Mouse (Mus musculus) c-Kit-negative CD71-positive TER-119-positive erythroid progenitor cells, embryonic 14.5 days (primary cell): ENCODE data around the gene Rnh1.

Source experiments
- DNase-seq: peaks from one replicate; pipeline ENCODE4 v3.0.0-alpha.2; 2013; ENCODE audit warnings: low read depth, low spot score

The Rnh1 gene

GRCm38 (mm10) chr7:141164850-141165249, 7.8 kb downstream of the Rnh1 start:
- no peak for DNase-seq

DNA sequence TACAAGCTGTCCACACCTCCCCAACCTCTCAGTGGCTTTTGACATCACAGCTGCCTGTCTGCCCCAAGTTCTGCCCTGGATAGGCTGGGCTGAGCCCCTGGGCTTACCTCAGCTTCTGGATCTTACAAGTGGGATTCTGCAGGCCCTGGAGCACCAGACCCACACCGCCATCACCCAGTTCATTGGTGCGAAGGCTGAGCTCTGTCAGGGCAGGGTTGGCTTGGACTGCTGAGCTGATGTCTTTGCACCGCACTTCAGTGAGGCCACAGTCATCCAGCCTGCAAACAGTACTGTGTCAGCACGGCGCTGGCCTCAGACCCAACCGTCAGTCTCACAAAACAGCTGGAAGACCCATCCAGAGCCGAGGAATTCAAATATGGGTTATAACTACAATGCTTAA, 8.3 kb downstream of the Rnh1 start:
- no peak for DNase-seq

- DNase-seq, result no peak
Measured at GRCm38 (mm10) chr7:141155362-141155761, 17.3 kb downstream of the Rnh1 start.

GRCm38 (mm10) chr7:141148639-141149038, 24.0 kb downstream of the Rnh1 start:
- DNase-seq, result no peak

- no peak for DNase-seq
Measured at GRCm38 (mm10) chr7:141147044-141147443, 25.6 kb downstream of the Rnh1 start.

DNA sequence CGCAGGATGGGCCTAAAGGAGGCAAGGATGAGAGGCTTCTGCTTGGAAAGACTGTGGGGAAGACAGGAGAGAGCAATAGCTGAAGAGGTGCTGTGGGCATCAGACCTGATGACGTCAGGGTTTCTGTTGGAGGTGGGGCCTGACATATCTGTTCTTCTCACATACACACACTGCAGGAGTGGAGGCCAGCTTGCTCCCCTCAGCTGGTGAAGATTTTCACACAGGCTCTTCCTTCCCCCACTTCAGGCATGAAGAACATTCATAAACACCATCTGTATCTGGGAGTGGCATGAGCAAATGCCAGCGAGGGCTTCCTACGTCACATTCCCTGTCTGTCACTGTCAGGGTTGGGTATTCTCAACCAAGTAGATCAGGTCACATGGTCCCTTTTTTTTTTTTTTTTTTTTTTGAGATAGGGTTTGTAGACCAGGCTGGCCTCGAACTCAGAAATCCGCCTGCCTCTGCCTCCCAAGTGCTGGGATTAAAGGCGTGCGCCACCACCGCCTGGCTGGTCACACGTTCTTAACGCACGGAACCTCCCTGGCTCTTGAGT, 26.5 kb downstream of the Rnh1 start:
- peak; percentile 60 for DNase-seq

GRCm38 (mm10) chr7:141145403-141145802, 27.3 kb downstream of the Rnh1 start:
- DNase-seq, result no peak

GRCm38 (mm10) chr7:141144650-141145049, 28.0 kb downstream of the Rnh1 start:
- DNase-seq, result no peak

- no peak for DNase-seq
Measured at GRCm38 (mm10) chr7:141143861-141144260, 28.8 kb downstream of the Rnh1 start.

DNA sequence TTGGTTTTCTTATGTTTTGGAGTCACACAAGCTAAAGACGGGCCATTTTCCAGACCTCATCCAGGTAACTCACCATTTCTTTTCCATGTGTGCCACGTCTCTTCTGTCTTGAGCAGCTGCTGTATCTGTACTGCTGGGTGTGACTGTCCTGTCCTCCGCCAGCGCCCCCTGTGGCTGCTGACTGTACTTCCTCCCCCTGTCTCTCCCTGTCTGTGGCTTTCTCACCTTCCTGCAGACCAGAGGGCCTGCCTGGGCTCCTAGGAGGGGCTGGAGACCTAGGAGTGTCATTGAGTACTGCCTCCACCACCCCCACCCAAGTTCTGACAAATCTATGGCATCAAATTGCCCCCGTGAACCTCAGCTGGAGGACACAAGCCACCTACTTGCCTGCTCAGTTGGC, 29.5 kb downstream of the Rnh1 start:
- no peak for DNase-seq

DNA sequence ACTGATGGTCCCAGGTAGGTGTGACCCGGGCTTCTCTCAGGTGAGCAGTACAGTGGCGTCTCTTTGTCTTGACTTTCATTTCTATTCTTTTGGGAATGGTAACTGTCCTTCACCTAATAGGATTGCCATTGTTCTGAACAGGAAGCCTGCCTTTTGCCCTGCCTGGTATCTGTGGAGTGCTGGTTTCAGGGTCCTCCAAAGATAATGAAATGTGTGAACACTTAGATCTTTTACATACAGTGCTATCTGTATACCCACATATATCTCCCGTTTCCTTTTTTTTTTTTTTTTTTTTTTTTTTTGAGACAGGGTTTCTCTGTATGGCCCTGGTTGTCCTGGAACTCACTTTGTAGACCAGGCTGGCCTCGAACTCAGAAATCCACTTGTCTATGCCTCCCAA, 31.3 kb downstream of the Rnh1 start:
- DNase-seq, result no peak

DNA sequence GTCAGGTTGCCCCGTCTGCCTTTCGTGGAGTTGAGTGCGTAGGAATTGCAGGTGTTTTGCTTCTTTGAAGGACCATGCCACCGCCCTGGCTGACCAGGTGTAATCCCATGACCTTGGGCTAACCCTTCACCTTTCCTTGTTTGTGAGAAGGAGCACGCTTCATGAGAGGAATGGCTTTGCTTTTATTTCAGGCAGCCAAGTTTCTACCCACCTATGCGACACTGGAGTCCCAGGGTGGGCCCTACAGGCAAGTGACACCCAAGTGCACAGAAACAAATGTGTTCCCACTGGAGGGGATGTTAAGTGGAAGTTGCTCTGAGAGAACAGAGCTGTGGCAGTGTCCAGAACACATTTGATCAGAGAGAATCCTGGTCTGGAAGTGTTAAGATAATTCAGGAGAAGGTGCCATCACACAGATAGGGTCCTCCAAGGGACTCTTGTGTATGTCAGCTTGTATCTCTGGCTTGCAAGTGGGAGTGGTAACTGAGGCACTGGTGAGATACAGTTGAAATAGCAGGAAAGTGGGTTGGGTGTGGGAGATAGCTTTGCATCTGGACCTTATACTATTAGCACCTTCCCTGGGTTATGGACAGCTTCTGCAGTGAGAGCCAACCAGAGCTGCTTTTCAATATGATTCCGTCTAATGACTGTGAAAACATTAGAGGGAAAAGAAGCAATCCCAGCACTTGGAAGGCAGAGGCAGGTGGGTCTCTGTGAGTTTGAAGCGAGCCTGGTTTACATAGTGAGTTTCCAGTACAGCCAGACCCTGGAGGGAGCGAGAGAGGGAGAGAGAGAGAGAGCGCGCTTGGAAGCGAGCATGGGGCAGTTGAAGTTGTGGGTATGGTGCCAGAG, 40.5 kb downstream of the Rnh1 start:
- peak; percentile 75 for DNase-seq

GRCm38 (mm10) chr7:141131024-141131820, 41.4 kb downstream of the Rnh1 start:
- DNase-seq, result peak; percentile 93

GRCm38 (mm10) chr7:141123517-141123856, 49.2 kb downstream of the Rnh1 start:
- DNase-seq, result no peak

GRCm38 (mm10) chr7:141122689-141123516, 49.8 kb downstream of the Rnh1 start:
- DNase-seq, result peak; percentile 99

- no peak for DNase-seq
Measured at GRCm38 (mm10) chr7:141122245-141122644, 50.4 kb downstream of the Rnh1 start, which contains the start of gene Ptdss2. TSS of gene Ptdss2 (plus strand) at chr7:141122382.

- no peak for DNase-seq
Measured at GRCm38 (mm10) chr7:141121051-141121531, 51.6 kb downstream of the Rnh1 start.

DNA sequence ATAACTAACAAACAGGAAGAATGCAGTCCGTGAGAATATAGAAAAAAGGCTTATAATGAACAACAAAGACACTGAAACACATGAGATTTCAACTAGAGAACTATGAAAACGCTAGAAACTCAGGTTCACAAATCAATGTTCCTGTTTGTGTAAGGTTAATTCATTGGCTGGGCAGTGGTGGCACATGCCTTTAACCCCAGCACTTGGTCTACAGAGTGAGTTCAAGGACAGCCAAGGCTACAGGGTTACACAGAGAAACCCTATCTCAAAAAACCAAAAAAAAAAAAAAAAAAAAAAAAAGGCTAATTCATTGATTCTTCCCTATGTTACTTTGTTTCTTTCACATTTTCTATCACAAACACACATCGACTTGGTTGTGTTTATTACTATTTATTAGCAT, 52.1 kb downstream of the Rnh1 start:
- no peak for DNase-seq

GRCm38 (mm10) chr7:141119487-141119886, 53.2 kb downstream of the Rnh1 start:
- no peak for DNase-seq

DNA sequence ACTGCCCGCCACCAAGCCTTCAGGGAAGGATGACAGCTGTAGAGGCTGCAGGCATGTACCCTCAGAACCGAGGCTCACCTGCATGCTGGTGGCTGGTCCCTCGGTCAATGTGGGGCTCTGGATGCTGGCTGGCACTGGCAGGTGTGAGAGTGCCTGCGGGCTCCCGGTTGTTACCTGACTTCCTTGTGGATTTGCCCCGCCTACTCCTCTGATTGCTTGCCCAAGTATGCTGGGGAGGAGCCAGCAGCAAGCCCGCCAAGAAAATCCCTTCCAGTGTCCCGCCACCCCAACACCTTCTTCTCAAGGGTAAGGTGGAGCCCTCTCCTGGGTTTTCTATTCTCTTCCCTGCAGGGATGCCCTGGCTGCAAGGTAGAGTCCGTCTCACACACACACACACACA, 55.0 kb downstream of the Rnh1 start, which contains the start of gene Ano9:
Gene Ano9, minus strand, starts transcription at position 171 of the 400 bp plus-strand sequence.
- no peak for DNase-seq

DNA sequence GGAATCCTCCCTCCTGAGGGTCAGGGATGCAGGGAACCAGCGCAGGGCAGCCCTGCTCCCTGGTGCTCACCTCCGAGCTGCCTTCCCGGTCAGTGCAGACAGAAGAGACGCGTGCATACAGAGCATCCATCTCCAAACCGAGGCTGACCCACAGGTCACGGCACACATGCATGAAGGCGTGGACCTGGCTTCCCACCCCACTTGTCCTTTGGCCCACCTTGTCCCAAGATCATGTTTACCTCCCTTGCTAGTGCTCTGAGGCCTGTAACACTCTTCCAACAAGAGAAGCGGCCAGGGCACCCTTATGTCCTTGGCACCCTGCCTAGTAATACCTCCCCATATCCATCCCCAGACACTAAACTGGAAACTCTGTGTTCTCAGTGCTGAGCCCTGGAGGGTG, 56.8 kb downstream of the Rnh1 start:
- DNase-seq, result no peak
